Mouse (Mus musculus) CH12.LX (cell line): ENCODE measurements around the gene Vasp. TPM values are rescaled to one million over a fixed set of nuclear protein-coding genes. Genes with fewer than 3 reads are reported as not detected.

Experiments
- DNase-seq: peaks from one replicate; pipeline ENCODE4 v3.0.0-alpha.2; 2013; ENCODE audit errors: extremely low read depth
- H3K27ac ChIP-seq: 2 replicates; pipeline ENCODE4 v1.5.1; 2012; ENCODE audit warnings: low read depth, mild to moderate bottlenecking, control low read depth, moderate library complexity; ENCODE audit not compliant: insufficient read depth
- H3K27me3 ChIP-seq: replicated peaks from 2 replicates; pipeline ENCODE3; 2012; ENCODE audit warnings: inconsistent platforms
- H3K36me3 ChIP-seq, 2 experiments: replicated peaks in 1 of 2; 2 replicates each; pipeline versions ENCODE3 to v1.6.1; 2012; ENCODE audit warnings: inconsistent platforms in 1 of 2, low read length in 1 of 2, mild to moderate bottlenecking in 1 of 2, mixed read lengths in 1 of 2, moderate library complexity in 1 of 2; ENCODE audit not compliant: control insufficient read depth in 1 of 2, insufficient read depth in 1 of 2
- H3K4me1 ChIP-seq, 2 experiments: 2 replicates each; pipeline ENCODE4 v1.6.1; 2012; ENCODE audit warnings: inconsistent platforms in 1 of 2, moderate library complexity in 1 of 2; ENCODE audit not compliant: insufficient read depth in 2 of 2, control insufficient read depth in 1 of 2
- H3K4me2 ChIP-seq: 2 replicates; pipeline ENCODE4 v1.6.1; 2012; ENCODE audit warnings: low read depth, mild to moderate bottlenecking, control low read depth; ENCODE audit not compliant: poor library complexity, insufficient read depth, severe bottlenecking
- H3K4me3 ChIP-seq, 3 experiments: fragments of 150-350 bp in 1 of 3; sonication (generic) in 1 of 3; replicated peaks in 1 of 3; 2 replicates each; pipeline versions ENCODE3 to v1.5.1; 2011 to 2012; ENCODE audit warnings: low read depth in 2 of 3, low read length in 2 of 3, mild to moderate bottlenecking in 2 of 3, moderate library complexity in 2 of 3, control low read depth in 1 of 3, improper control_type of control experiment in 1 of 3, inconsistent platforms in 1 of 3, mixed read lengths in 1 of 3; ENCODE audit not compliant: poor library complexity in 1 of 3
- H3K79me2 ChIP-seq: replicated peaks from 2 replicates; pipeline ENCODE4 v1.6.1; 2012; ENCODE audit warnings: mild to moderate bottlenecking, moderate library complexity; ENCODE audit not compliant: control insufficient read depth, poor library complexity, insufficient read depth, severe bottlenecking; ENCODE audit errors: extremely low read depth
- H3K9ac ChIP-seq: 2 replicates; pipeline ENCODE4 v1.6.1; 2012; ENCODE audit warnings: low read depth, mild to moderate bottlenecking, control low read depth, moderate library complexity; ENCODE audit not compliant: insufficient read depth
- H3K9me3 ChIP-seq: replicated peaks from 2 replicates; pipeline ENCODE3; 2012; ENCODE audit warnings: low read length, inconsistent platforms, mixed read lengths
- BHLHE40 ChIP-seq: IDR thresholded peaks from 2 replicates; pipeline ENCODE4 v1.6.1; 2011; ENCODE audit warnings: mild to moderate bottlenecking, low read depth, low read length, improper control_type of control experiment
- CHD1 ChIP-seq: IDR thresholded peaks from 2 replicates; pipeline ENCODE4 v1.6.1; 2012; ENCODE audit warnings: low read depth, low read length, improper control_type of control experiment, inconsistent platforms
- CHD2 ChIP-seq: IDR thresholded peaks from 2 replicates; pipeline ENCODE4 v1.6.1; 2011; ENCODE audit warnings: low read length, improper control_type of control experiment
- ETS1 ChIP-seq: conservative IDR thresholded peaks from 2 replicates; pipeline ENCODE4 v1.6.1; 2012; ENCODE audit warnings: low read depth, mild to moderate bottlenecking, inconsistent platforms, low read length, improper control_type of control experiment, moderate library complexity
- JUN ChIP-seq: IDR thresholded peaks from 2 replicates; pipeline ENCODE4 v1.6.1; 2011; ENCODE audit warnings: low read depth, mild to moderate bottlenecking, low read length, improper control_type of control experiment, moderate library complexity; ENCODE audit not compliant: insufficient read depth
- JUND ChIP-seq: conservative IDR thresholded peaks from 2 replicates; pipeline ENCODE4 v1.6.1; 2011; ENCODE audit warnings: low read depth, low read length, improper control_type of control experiment
- MAFK ChIP-seq: IDR thresholded peaks from 2 replicates; pipeline ENCODE4 v1.6.1; 2011; ENCODE audit warnings: low read length, improper control_type of control experiment; ENCODE audit not compliant: insufficient replicate concordance
- MAX ChIP-seq: IDR thresholded peaks from 2 replicates; pipeline ENCODE4 v1.6.1; 2011; ENCODE audit warnings: low read length, improper control_type of control experiment
- MAZ ChIP-seq: IDR thresholded peaks from 2 replicates; pipeline ENCODE4 v1.6.1; 2012; ENCODE audit warnings: low read depth, mild to moderate bottlenecking, inconsistent platforms, low read length, improper control_type of control experiment, moderate library complexity
- MEF2A ChIP-seq: IDR thresholded peaks from 2 replicates; pipeline ENCODE4 v1.6.1; 2014; ENCODE audit warnings: low read depth, mild to moderate bottlenecking, inconsistent platforms, low read length, improper control_type of control experiment, borderline replicate concordance
- NRF1 ChIP-seq: IDR thresholded peaks from 2 replicates; pipeline ENCODE4 v1.6.1; 2014; ENCODE audit warnings: low read depth, mild to moderate bottlenecking, inconsistent platforms, low read length, improper control_type of control experiment, moderate library complexity
- POLR2A ChIP-seq: IDR thresholded peaks from 2 replicates; pipeline ENCODE4 v1.6.1; 2011; ENCODE audit warnings: low read depth, mild to moderate bottlenecking, improper control_type of control experiment, low read length
- POLR2AphosphoS2 ChIP-seq: IDR thresholded peaks from 2 replicates; pipeline ENCODE4 v1.6.1; 2011; ENCODE audit warnings: low read depth, low read length, improper control_type of control experiment
- RCOR1 ChIP-seq: conservative IDR thresholded peaks from 2 replicates; pipeline ENCODE4 v1.6.1; 2012; ENCODE audit warnings: low read depth, mild to moderate bottlenecking, inconsistent platforms, low read length, improper control_type of control experiment
- SMC3 ChIP-seq: IDR thresholded peaks from 2 replicates; pipeline ENCODE4 v1.6.1; 2011; ENCODE audit warnings: low read depth, low read length, improper control_type of control experiment
- TCF12 ChIP-seq: IDR thresholded peaks from 2 replicates; pipeline ENCODE4 v1.6.1; 2014; ENCODE audit warnings: low read depth, mild to moderate bottlenecking, inconsistent platforms, low read length, improper control_type of control experiment
- ZC3H11A ChIP-seq: IDR thresholded peaks from 2 replicates; pipeline ENCODE4 v1.6.1; 2012; ENCODE audit warnings: low read depth, mild to moderate bottlenecking, inconsistent platforms, low read length, improper control_type of control experiment
- ZKSCAN1 ChIP-seq: IDR thresholded peaks from 2 replicates; pipeline ENCODE4 v1.6.1; 2012; ENCODE audit warnings: low read depth, inconsistent platforms, low read length, improper control_type of control experiment, borderline replicate concordance
- ZMIZ1 ChIP-seq: IDR thresholded peaks from 2 replicates; pipeline ENCODE4 v1.6.1; 2012; ENCODE audit warnings: low read depth, mild to moderate bottlenecking, inconsistent platforms, low read length, improper control_type of control experiment
- ZNF384 ChIP-seq: IDR thresholded peaks from 2 replicates; pipeline ENCODE4 v1.6.1; 2012; ENCODE audit warnings: low read depth, low read length, improper control_type of control experiment, inconsistent platforms
- dilution Hi-C: fragments of 300-500 bp; cut with MboI; formaldehyde crosslinking; loops from 2 replicates; pipeline ENCODE4 v1.14.3; 2020; ENCODE audit warnings: low sequenced_read_pairs; ENCODE audit not compliant: extremely low pct_unique_long_range_greater_than_20kb, extremely low pct_ligation_motif_present
- in situ Hi-C: fragments of 300-500 bp; cut with MboI; formaldehyde crosslinking; loops from 3 replicates; pipeline ENCODE4 v1.14.3; 2019; ENCODE audit warnings: low sequenced_read_pairs, low pct_ligation_motif_present, low pct_unique_long_range_greater_than_20kb, mixed read lengths
- polyA plus RNA-seq: library from polyadenylated mRNA; unstranded; fragments of >175 nt; gene quantifications from 2 replicates; pipeline ENCODE4 v1.2.1, GENCODE M21; 2012; ENCODE audit warnings: low read depth; ENCODE audit not compliant: insufficient read length
- total RNA-seq, 2 experiments: library from RNA; depleted of rRNA; stranded (reverse); fragments of 300-350 nt in 1 of 2; fragments of >200 nt in 1 of 2; gene quantifications; 2 replicates each; pipeline ENCODE4 v1.2.3; 2012 to 2014

Gene Vasp
- total and polyA plus RNA-seq, 3 experiments, result 114 to 191 (median 125) TPM

- Histone ChIP-seq H3K4me1 (peaks cover 2 to 30% of the 10 kb centered on the region in 2 experiments; a peak in 3 of 4 replicates), H3K79me2 (no peaks in the 10 kb centered on the region), H3K9me3 (no peaks in the 10 kb centered on the region), H3K9ac (no peak overlapping the region), H3K27me3 (no peaks in the 10 kb centered on the region), H3K4me2 (no peak overlapping the region), H3K27ac (no peak overlapping the region), H3K4me3 (no peak overlapping the region), H3K36me3 (peaks cover 63 to 90% of the 10 kb centered on the region in 2 experiments)
- dilution Hi-C loops (no loop called here), in situ Hi-C loops (no loop called here)
- peak; percentile 69 for DNase-seq
- TF ChIP-seq BHLHE40, result no peak
- no peak for TF ChIP-seq ZKSCAN1
- TF ChIP-seq JUN, result no peak
- no peak for TF ChIP-seq CHD2
- no peak for TF ChIP-seq MEF2A
- no peak for TF ChIP-seq POLR2A
- TF ChIP-seq MAX, result no peak
- TF ChIP-seq MAFK, result no peak
- TF ChIP-seq ZMIZ1, result no peak
- no peak for TF ChIP-seq NRF1
- no peak for TF ChIP-seq JUND
- TF ChIP-seq CHD1, result no peak
- no peak for TF ChIP-seq ETS1
- TF ChIP-seq RCOR1, result no peak
- TF ChIP-seq ZNF384, result no peak
Measured at GRCm38 (mm10) chr7:19257390-19258022, 14.1 kb downstream of the Vasp start.

- in situ Hi-C loops, result no loop called here
- DNase-seq, result no peak
- Histone ChIP-seq H3K79me2 (no peaks in the 10 kb centered on the region), H3K4me3 (no peak overlapping the region), H3K9ac (no peak overlapping the region), H3K9me3 (no peaks in the 10 kb centered on the region), H3K4me2 (no peak overlapping the region), H3K36me3 (peaks cover 55 to 84% of the 10 kb centered on the region in 2 experiments), H3K27me3 (no peaks in the 10 kb centered on the region), H3K27ac (no peak overlapping the region), H3K4me1 (peaks cover 2 to 24% of the 10 kb centered on the region in 2 experiments; a peak in 3 of 4 replicates)
- dilution Hi-C loops, result no loop called here
- no peak for TF ChIP-seq ZC3H11A
- no peak for TF ChIP-seq MAFK
- no peak for TF ChIP-seq POLR2AphosphoS2
- TF ChIP-seq ZMIZ1, result no peak
- no peak for TF ChIP-seq SMC3
- no peak for TF ChIP-seq MAZ
- no peak for TF ChIP-seq TCF12
Measured at GRCm38 (mm10) chr7:19256567-19256966, 15.1 kb downstream of the Vasp start.
